Mouse (Mus musculus) liver, adult 10 weeks (tissue): Measurements from ENCODE around the gene Ggn. TPM values are rescaled to one million over a fixed set of nuclear protein-coding genes. Genes with fewer than 3 reads are reported as not detected.

Experiments
- polyA plus RNA-seq: library from polyadenylated mRNA; stranded (reverse); fragments of 350-450 nt; fragmentation: Illumina TruSeq; extraction: RNeasy Lipid Tissue Mini Kit (QIAGEN cat#74804); gene quantifications from one replicate; pipeline ENCODE4 v1.2.3, GENCODE M21; 2014; ENCODE audit warnings: low read depth, low replicate concordance

Gene Ggn
- not detected for polyA plus RNA-seq

GRCm38 (mm10) chr7:29170066-29170754 is at the start of gene Ggn, which contains the start of gene Spred3:
TSS of gene Ggn (plus strand) at chr7:29170210.
TSS of gene Spred3 (minus strand) at chr7:29170411.

GRCm38 (mm10) chr7:29124970-29125369 is 45.0 kb upstream of the Ggn start, which contains the start of gene Ryr1:
TSS of gene Ryr1 (minus strand) at chr7:29125179.

GRCm38 (mm10) chr7:29134693-29135386 is 35.2 kb upstream of the Ggn start, which contains the start of gene Rasgrp4:
TSS of gene Rasgrp4 (plus strand) at chr7:29134851.

GRCm38 (mm10) chr7:29155838-29156782 is 13.9 kb upstream of the Ggn start, which contains the start of gene Fam98c:
TSS of gene Fam98c (minus strand) at chr7:29156234.

GRCm38 (mm10) chr7:29180077-29180853 is 10.3 kb downstream of the Ggn start, which contains the start of gene Psmd8:
TSS of gene Psmd8 (minus strand) at chr7:29180701.

GRCm38 (mm10) chr7:29213675-29214082 is 43.7 kb downstream of the Ggn start, which contains the start of gene Catsperg1:
TSS of gene Catsperg1 (minus strand) at chr7:29214035.

Other genes with a start within 250 kb of the Ggn start
- 18.6 TPM for gene Actn4, start 207.9 kb upstream of the Ggn start, polyA plus RNA-seq
- gene Eif3k, start 188.3 kb upstream of the Ggn start, polyA plus RNA-seq, result 9.8 TPM
- not detected for gene Map4k1, start 188.2 kb upstream of the Ggn start, polyA plus RNA-seq
- gene Ryr1, start 45.0 kb upstream of the Ggn start, polyA plus RNA-seq, result not detected
- 0.11 TPM for gene Rasgrp4, start 35.4 kb upstream of the Ggn start, polyA plus RNA-seq
- gene Fam98c, start 14.0 kb upstream of the Ggn start, polyA plus RNA-seq, result 2.1 TPM
- 0.66 TPM for gene Spred3, start 201 bp downstream of the Ggn start, polyA plus RNA-seq
- 69.6 TPM for gene Psmd8, start 10.5 kb downstream of the Ggn start, polyA plus RNA-seq
- not detected for gene Catsperg1, start 43.8 kb downstream of the Ggn start, polyA plus RNA-seq
- 1.7 TPM for gene Kcnk6, start 62.3 kb downstream of the Ggn start, polyA plus RNA-seq
- 1.0 TPM for gene Yif1b, start 68.1 kb downstream of the Ggn start, polyA plus RNA-seq
- 4.4 TPM for gene 2200002D01Rik, start 78.3 kb downstream of the Ggn start, polyA plus RNA-seq
- gene Spint2, start 111.7 kb downstream of the Ggn start, polyA plus RNA-seq, result 13.1 TPM
- not detected for gene Ppp1r14a, start 119.1 kb downstream of the Ggn start, polyA plus RNA-seq
- gene Dpf1, start 133.7 kb downstream of the Ggn start, polyA plus RNA-seq, result not detected